In genomic region chr12:87088331-87088730, GRCm38 (mm10) we compare ENCODE assay signal across 12 mouse cellular contexts. TPM values are rescaled to one million over a fixed set of nuclear protein-coding genes. Genes with fewer than 3 reads are reported as not detected.
DNase-seq lines count a peak whose midpoint lies in the region; ATAC-seq and TF ChIP-seq lines count a peak whose summit lies in the region.
"Had no signal": no experiment of that assay in that cellular context is flagged by ENCODE, and none has a peak within 500 bp of the region (broad histone marks: within the 10 kb centered on the region; RNA-seq: fewer than 3 reads in every experiment).

No protein-coding gene starts in this region.

- no peak for ATAC-seq in lung, postnatal 0 days

- H3K4me2 ChIP-seq in lung, postnatal 0 days (replicated peaks; ENCODE audit: low read depth, low read length) = no peak overlapping the region
- H3K4me2 ChIP-seq: liver, embryonic 13.5 days; stomach, embryonic 15.5 days had no signal

- no peaks in the 10 kb centered on the region for H3K4me1 ChIP-seq in lung, postnatal 0 days (ENCODE audit: insufficient read depth, low read depth, low read length)
- peaks cover 0 to 3% of the 10 kb centered on the region in 2 experiments; a peak in 1 of 4 replicates for H3K4me1 ChIP-seq in ES-E14 (ENCODE audit: control insufficient read depth in 2 of 2, insufficient read depth in 2 of 2, low read length in 2 of 2, poor library complexity in 1 of 2)
- H3K4me1 ChIP-seq: stomach, embryonic 15.5 days had no signal

- peak; percentile 19; the same call in 1 of the 2 replicates for TF ChIP-seq CTCF in gastrocnemius, adult 2 months (IDR thresholded peaks at IDR 0.05)
- peak; percentile 48 for TF ChIP-seq CTCF in lung, postnatal 0 days (IDR thresholded peaks at IDR 0.05)

- H3K27ac ChIP-seq in gastrocnemius, adult 2 months = no peak overlapping the region
- H3K27ac ChIP-seq in lung, postnatal 0 days (ENCODE audit: low read length) = no peak overlapping the region
- no peak overlapping the region for H3K27ac ChIP-seq in ES-E14 (ENCODE audit: insufficient read depth, low read depth, low read length, poor library complexity, severe bottlenecking)
- H3K27ac ChIP-seq: liver, embryonic 13.5 days; stomach, embryonic 15.5 days had no signal

- H3K9me3 ChIP-seq in lung, postnatal 0 days (ENCODE audit: low read length) = no peaks in the 10 kb centered on the region
- H3K9me3 ChIP-seq in ES-E14 (ENCODE audit: control insufficient read depth, insufficient read depth, low read depth, low read length) = no peaks in the 10 kb centered on the region
- H3K9me3 ChIP-seq: liver, embryonic 13.5 days; stomach, embryonic 15.5 days had no signal

- no peak for TF ChIP-seq EP300 in lung, postnatal 0 days (IDR thresholded peaks at IDR 0.05)

- no peak overlapping the region for H3K4me3 ChIP-seq in gastrocnemius, adult 2 months
- no peak overlapping the region for H3K4me3 ChIP-seq in lung, postnatal 0 days (ENCODE audit: low read depth, low read length)
- H3K4me3 ChIP-seq in ES-E14 (ENCODE audit: insufficient read depth in 1 of 2, low read depth in 1 of 2, low read length in 2 of 2, poor library complexity in 1 of 2, severe bottlenecking in 1 of 2) = no peak overlapping the region
- H3K4me3 ChIP-seq: liver, embryonic 13.5 days; stomach, embryonic 15.5 days had no signal

- no peaks in the 10 kb centered on the region for H3K36me3 ChIP-seq in lung, postnatal 0 days (ENCODE audit: insufficient read depth, low read length)
- H3K36me3 ChIP-seq in ES-E14 (ENCODE audit: control insufficient read depth, insufficient read depth, low read length, poor library complexity, severe bottlenecking) = no peaks in the 10 kb centered on the region
- H3K36me3 ChIP-seq: liver, embryonic 13.5 days; stomach, embryonic 15.5 days had no signal

- in situ Hi-C loops in ES-E14 (cut with MboI; ENCODE audit: low sequenced_read_pairs in 2 of 2, unreplicated experiment in 2 of 2) = no loop called here

- no peak overlapping the region for H3K9ac ChIP-seq in lung, postnatal 0 days (replicated peaks; ENCODE audit: low read depth)
- no peak overlapping the region for H3K9ac ChIP-seq in ES-E14 (ENCODE audit: insufficient read depth, low read depth, low read length, poor library complexity, severe bottlenecking)
- H3K9ac ChIP-seq: liver, embryonic 13.5 days; stomach, embryonic 15.5 days had no signal

- intact Hi-C loops in gastrocnemius, adult 2 months (cut with DNase I) = no loop called here

- WGBS in lung, postnatal 0 days = 39% methylated on average over 4 of the region's 4 CpGs

- DNase-seq in gastrocnemius, adult 2 months = no peak
- no peak for DNase-seq in gastrocnemius, postnatal 4 days (ENCODE audit: low spot score in 2 of 2)
- DNase-seq in lung, postnatal 0 days (ENCODE audit: low spot score) = no peak
- no peak for DNase-seq in lung, postnatal 4 days
- peak; percentile 51 for DNase-seq in ES-E14 (ENCODE audit: low read depth, low spot score)
- peak; percentile 53 for DNase-seq in induced T-regulatory cell, adult 2 months (ENCODE audit: low read depth)
- no peak for DNase-seq in testis, postnatal 10 days (ENCODE audit: low spot score)
- no peak for DNase-seq in gastrocnemius, postnatal 10 days
- DNase-seq: liver, embryonic 13.5 days; midbrain, embryonic 14.5 days had no signal

- H3K27me3 ChIP-seq in lung, postnatal 0 days (replicated peaks; ENCODE audit: insufficient read depth, low read length) = no peaks in the 10 kb centered on the region
- H3K27me3 ChIP-seq: liver, embryonic 13.5 days; stomach, embryonic 15.5 days had no signal

TF ChIP-seq in ES-E14, 5 proteins besides CTCF, POLR2A, EP300 and RAD21:
- no peak for TF ChIP-seq HCFC1 (IDR thresholded peaks at IDR 0.05; ENCODE audit: borderline replicate concordance, insufficient read depth, low read length)
- 0 out of 2 replicates have a peak, but pooled peaks have one; percentile 27 for TF ChIP-seq ZC3H11A (IDR thresholded peaks at IDR 0.05; ENCODE audit: borderline replicate concordance, low read depth, low read length)
- no peak for TF ChIP-seq MAFK (IDR thresholded peaks at IDR 0.05; ENCODE audit: insufficient read depth, low read depth, low read length)
- 0 out of 2 replicates have a peak, but pooled peaks have one; percentile 23 for TF ChIP-seq ZNF384 (IDR thresholded peaks at IDR 0.05; ENCODE audit: low read depth, low read length)
- TF ChIP-seq CHD2 (IDR thresholded peaks at IDR 0.05; ENCODE audit: low read depth, low read length) = no peak

RNA-seq across cellular contexts. Expression of gene Ngb, which starts 14.0 kb away (rescaled TPM):
- under 1 TPM; 0.14 to 0.20 TPM for total RNA-seq in gastrocnemius, adult 2 months (2021)
- total RNA-seq in gastrocnemius, postnatal 4 days (2021) = not detected
- polyA plus RNA-seq in lung, postnatal 0 days (2015; fragmentation: Nextera tagmentation; extraction: Ambion mirVana) = 3.0 and 3.9 TPM in 2 replicates
- 1.2 and 1.8 TPM in 2 replicates for total RNA-seq in ES-E14 (2012; rRNA removed)
- under 1 TPM in 1 of 2 experiments, not detected in 1; 0.28 TPM for total RNA-seq in gastrocnemius, postnatal 10 days (2021)
- polyA plus RNA-seq: heart, postnatal 0 days had no signal

RNA-seq across cellular contexts. Expression of gene Gstz1, which starts 58.6 kb away (rescaled TPM):
- total RNA-seq in gastrocnemius, adult 2 months (2021) = 10 to 100 TPM; 33.1 to 40.2 TPM
- total RNA-seq in gastrocnemius, postnatal 4 days (2021) = 10 to 100 TPM; 52.4 to 56.7 TPM
- polyA plus RNA-seq in lung, postnatal 0 days (2015; fragmentation: Nextera tagmentation; extraction: Ambion mirVana) = 48.3 and 51.7 TPM in 2 replicates
- 16.9 and 22.6 TPM in 2 replicates for total RNA-seq in ES-E14 (2012; rRNA removed)
- total RNA-seq in gastrocnemius, postnatal 10 days (2021) = 10 to 100 TPM; 47.1 to 49.6 TPM

RNA-seq across cellular contexts. Expression of gene Pomt2, which starts 59.4 kb away (rescaled TPM):
- 1 to 10 TPM; 6.2 to 6.3 TPM for total RNA-seq in gastrocnemius, adult 2 months (2021)
- total RNA-seq in gastrocnemius, postnatal 4 days (2021) = 10 to 100 TPM; 12.3 to 14.6 TPM
- 9.5 and 10.5 TPM in 2 replicates for polyA plus RNA-seq in lung, postnatal 0 days (2015; fragmentation: Nextera tagmentation; extraction: Ambion mirVana)
- 23.9 and 34.3 TPM in 2 replicates for total RNA-seq in ES-E14 (2012; rRNA removed)
- 1 to 10 TPM; 6.3 to 8.9 TPM for total RNA-seq in gastrocnemius, postnatal 10 days (2021)

Comparison
In these comparisons a context has a peak if more than half of its experiments do, and no peak if none do; other contexts are left out.
1. DNase-seq: peak in ES-E14 (single experiment) and induced T-regulatory cell, adult 2 months (single experiment); none in gastrocnemius, adult 2 months (single experiment), gastrocnemius, postnatal 4 days (0 of 2), lung, postnatal 0 days (single experiment), lung, postnatal 4 days (0 of 2), testis, postnatal 10 days (single experiment) and gastrocnemius, postnatal 10 days (single experiment).